Mouse (Mus musculus): ENCODE measurements around the gene Sucla2. TPM values are rescaled to one million over a fixed set of nuclear protein-coding genes. Genes with fewer than 3 reads are reported as not detected.

Sucla2 gene
- polyA plus RNA-seq, 1 experiment, result 91.0 TPM

DNA sequence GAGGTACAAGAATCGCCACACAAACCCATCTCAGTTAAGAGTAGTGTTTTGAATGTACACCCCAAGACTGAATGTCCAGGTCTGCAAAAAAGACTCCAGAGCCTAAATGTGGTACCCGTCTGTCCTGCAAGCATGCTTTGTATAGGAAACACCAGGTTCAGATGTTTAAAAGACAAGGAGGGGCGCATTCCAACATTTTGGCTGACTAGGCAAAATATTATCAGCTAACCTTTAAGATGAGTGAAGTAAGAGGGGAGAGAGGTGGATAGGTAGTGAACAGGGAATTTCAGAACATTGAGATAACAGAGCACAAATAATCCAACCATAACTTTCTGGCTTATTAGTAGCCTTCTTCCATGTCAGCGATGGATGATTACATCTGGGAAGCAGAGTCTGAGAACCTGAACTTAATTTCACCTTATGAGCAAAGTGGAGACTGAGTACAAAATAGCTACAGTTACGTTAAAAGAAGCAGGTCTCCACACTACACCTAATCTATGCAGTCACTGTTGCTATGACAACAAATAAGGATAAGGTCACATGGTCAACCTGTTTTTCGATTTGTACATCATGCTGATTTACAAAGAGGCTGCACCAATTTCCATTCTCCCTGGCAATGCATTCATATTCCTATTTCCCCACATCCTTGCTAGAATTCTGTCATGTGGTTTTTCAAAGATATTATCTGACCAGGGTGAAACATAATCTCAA lies 8.8 kb downstream of the Sucla2 start:
- Histone ChIP-seq H3K4me1 (ENCODE audit: control insufficient read depth, insufficient read depth, low read length) (no peaks in the 10 kb centered on the region), H3K4me3 (ENCODE audit: low read depth, low read length) (no peak overlapping the region), H3K9ac (ENCODE audit: low read depth, poor library complexity, severe bottlenecking) (no peak overlapping the region), H3K36me3 (ENCODE audit: control insufficient read depth, insufficient read depth, low read length, poor library complexity, severe bottlenecking) (no peaks in the 10 kb centered on the region), H3K9me3 (replicated peaks; ENCODE audit: control insufficient read depth, insufficient read depth, low read length, poor library complexity, severe bottlenecking) (no peaks in the 10 kb centered on the region), H3K27me3 (ENCODE audit: control insufficient read depth, insufficient read depth, low read length, poor library complexity, severe bottlenecking) (no peaks in the 10 kb centered on the region; the same call in 1 of the 2 replicates), H3K27ac (ENCODE audit: insufficient read depth, low read length) (no peak overlapping the region)
- TF ChIP-seq CTCF (IDR thresholded peaks at IDR 0.05; ENCODE audit: low read depth, low read length), result no peak
- TF ChIP-seq EP300 (IDR thresholded peaks at IDR 0.05; ENCODE audit: insufficient read depth, low read depth, low read length), result no peak
- no peak for TF ChIP-seq POLR2A (IDR thresholded peaks at IDR 0.05; ENCODE audit: insufficient read depth, low read length)

- Histone ChIP-seq H3K27ac (ENCODE audit: insufficient read depth, low read length) (no peak overlapping the region), H3K9ac (ENCODE audit: low read depth, poor library complexity, severe bottlenecking) (no peak overlapping the region), H3K9me3 (replicated peaks; ENCODE audit: control insufficient read depth, insufficient read depth, low read length, poor library complexity, severe bottlenecking) (no peaks in the 10 kb centered on the region), H3K27me3 (ENCODE audit: control insufficient read depth, insufficient read depth, low read length, poor library complexity, severe bottlenecking) (no peaks in the 10 kb centered on the region; the same call in 1 of the 2 replicates), H3K36me3 (ENCODE audit: control insufficient read depth, insufficient read depth, low read length, poor library complexity, severe bottlenecking) (no peaks in the 10 kb centered on the region), H3K4me1 (ENCODE audit: control insufficient read depth, insufficient read depth, low read length) (no peaks in the 10 kb centered on the region), H3K4me3 (ENCODE audit: low read depth, low read length) (no peak overlapping the region)
- TF ChIP-seq EP300 (IDR thresholded peaks at IDR 0.05; ENCODE audit: insufficient read depth, low read depth, low read length) (no peak), POLR2A (IDR thresholded peaks at IDR 0.05; ENCODE audit: insufficient read depth, low read length) (no peak), CTCF (IDR thresholded peaks at IDR 0.05; ENCODE audit: low read depth, low read length) (no peak)
Measured at GRCm38 (mm10) chr14:73535641-73536040, 10.5 kb downstream of the Sucla2 start.

DNA sequence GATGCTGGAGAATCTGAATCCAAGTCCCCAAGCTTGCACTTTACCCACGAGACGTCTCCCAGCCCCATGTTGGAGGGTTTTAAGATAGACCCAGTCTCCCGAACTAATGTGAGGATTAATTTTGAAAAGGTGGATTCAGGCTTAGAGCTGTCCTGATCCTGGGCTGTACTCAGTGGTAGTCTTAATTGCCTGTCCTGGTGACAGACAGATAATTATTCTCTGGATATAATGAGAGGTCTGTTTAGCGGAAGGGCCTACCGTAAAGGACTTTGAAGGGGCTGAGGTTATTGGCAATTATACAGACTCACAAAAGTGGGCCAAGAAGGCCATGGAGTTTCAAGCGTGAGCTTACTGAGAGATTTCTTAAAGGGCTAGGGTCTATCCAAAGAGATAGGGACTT lies 18.7 kb downstream of the Sucla2 start:
- TF ChIP-seq EP300 (IDR thresholded peaks at IDR 0.05; ENCODE audit: insufficient read depth, low read depth, low read length) (no peak), POLR2A (IDR thresholded peaks at IDR 0.05; ENCODE audit: insufficient read depth, low read length) (no peak), CTCF (IDR thresholded peaks at IDR 0.05; ENCODE audit: low read depth, low read length) (no peak)
- H3K4me1 ChIP-seq (ENCODE audit: control insufficient read depth, insufficient read depth, low read length), result no peaks in the 10 kb centered on the region
- no peaks in the 10 kb centered on the region for H3K27me3 ChIP-seq (ENCODE audit: control insufficient read depth, insufficient read depth, low read length, poor library complexity, severe bottlenecking)
- H3K36me3 ChIP-seq (ENCODE audit: control insufficient read depth, insufficient read depth, low read length, poor library complexity, severe bottlenecking), result no peaks in the 10 kb centered on the region
- H3K4me3 ChIP-seq (ENCODE audit: low read depth, low read length), result no peak overlapping the region
- H3K9me3 ChIP-seq (replicated peaks; ENCODE audit: control insufficient read depth, insufficient read depth, low read length, poor library complexity, severe bottlenecking), result no peaks in the 10 kb centered on the region
- no peak overlapping the region for H3K27ac ChIP-seq (ENCODE audit: insufficient read depth, low read length)
- H3K9ac ChIP-seq (ENCODE audit: low read depth, poor library complexity, severe bottlenecking), result no peak overlapping the region

DNA sequence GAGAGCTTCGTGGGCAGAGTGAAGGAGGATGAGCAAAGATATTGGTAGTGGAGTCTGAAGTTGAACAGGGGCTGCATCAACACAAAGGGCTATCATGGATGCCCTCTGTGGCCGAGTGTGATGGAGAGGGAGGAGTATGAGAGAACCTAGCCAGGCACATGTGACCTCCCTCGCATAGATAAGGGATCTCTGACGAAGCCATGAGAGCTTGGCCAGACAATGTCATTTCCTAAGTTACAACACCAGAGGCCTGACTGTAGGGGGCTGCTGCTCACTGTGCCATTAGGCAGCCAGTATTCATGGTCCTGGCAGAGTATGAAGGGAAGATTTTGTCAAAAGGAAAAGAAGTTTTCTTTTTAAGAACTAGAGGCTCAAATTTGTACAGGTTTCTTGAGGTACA lies 21.9 kb downstream of the Sucla2 start:
- no peak overlapping the region for H3K4me3 ChIP-seq (ENCODE audit: low read depth, low read length)
- no peaks in the 10 kb centered on the region for H3K9me3 ChIP-seq (replicated peaks; ENCODE audit: control insufficient read depth, insufficient read depth, low read length, poor library complexity, severe bottlenecking)
- no peaks in the 10 kb centered on the region for H3K27me3 ChIP-seq (ENCODE audit: control insufficient read depth, insufficient read depth, low read length, poor library complexity, severe bottlenecking)
- TF ChIP-seq CTCF (IDR thresholded peaks at IDR 0.05; ENCODE audit: low read depth, low read length) (no peak), POLR2A (IDR thresholded peaks at IDR 0.05; ENCODE audit: insufficient read depth, low read length) (no peak), EP300 (IDR thresholded peaks at IDR 0.05; ENCODE audit: insufficient read depth, low read depth, low read length) (no peak)
- no peak overlapping the region for H3K27ac ChIP-seq (ENCODE audit: insufficient read depth, low read length)
- H3K4me1 ChIP-seq (ENCODE audit: control insufficient read depth, insufficient read depth, low read length), result peaks cover 2% of the 10 kb centered on the region
- H3K9ac ChIP-seq (ENCODE audit: low read depth, poor library complexity, severe bottlenecking), result no peak overlapping the region
- H3K36me3 ChIP-seq (ENCODE audit: control insufficient read depth, insufficient read depth, low read length, poor library complexity, severe bottlenecking), result no peaks in the 10 kb centered on the region

- Histone ChIP-seq H3K36me3 (ENCODE audit: control insufficient read depth, insufficient read depth, low read length, poor library complexity, severe bottlenecking) (no peaks in the 10 kb centered on the region), H3K4me3 (ENCODE audit: low read depth, low read length) (no peak within 1 kb of the TSS), H3K27me3 (ENCODE audit: control insufficient read depth, insufficient read depth, low read length, poor library complexity, severe bottlenecking) (no peaks in the 10 kb centered on the region), H3K9me3 (replicated peaks; ENCODE audit: control insufficient read depth, insufficient read depth, low read length, poor library complexity, severe bottlenecking) (no peaks in the 10 kb centered on the region), H3K4me1 (ENCODE audit: control insufficient read depth, insufficient read depth, low read length) (peaks cover 2% of the 10 kb centered on the region), H3K27ac (ENCODE audit: insufficient read depth, low read length) (no peak within 1 kb of the TSS), H3K9ac (ENCODE audit: low read depth, poor library complexity, severe bottlenecking) (no peak within 1 kb of the TSS)
- TF ChIP-seq EP300 (IDR thresholded peaks at IDR 0.05; ENCODE audit: insufficient read depth, low read depth, low read length), result no peak
- TF ChIP-seq CTCF (IDR thresholded peaks at IDR 0.05; ENCODE audit: low read depth, low read length), result no peak
- TF ChIP-seq POLR2A (IDR thresholded peaks at IDR 0.05; ENCODE audit: insufficient read depth, low read length), result no peak
Measured at GRCm38 (mm10) chr14:73548051-73548450, 22.9 kb downstream of the Sucla2 start, which contains the start of gene Nudt15. Gene Nudt15, minus strand, starts transcription at chr14:73548242.

DNA sequence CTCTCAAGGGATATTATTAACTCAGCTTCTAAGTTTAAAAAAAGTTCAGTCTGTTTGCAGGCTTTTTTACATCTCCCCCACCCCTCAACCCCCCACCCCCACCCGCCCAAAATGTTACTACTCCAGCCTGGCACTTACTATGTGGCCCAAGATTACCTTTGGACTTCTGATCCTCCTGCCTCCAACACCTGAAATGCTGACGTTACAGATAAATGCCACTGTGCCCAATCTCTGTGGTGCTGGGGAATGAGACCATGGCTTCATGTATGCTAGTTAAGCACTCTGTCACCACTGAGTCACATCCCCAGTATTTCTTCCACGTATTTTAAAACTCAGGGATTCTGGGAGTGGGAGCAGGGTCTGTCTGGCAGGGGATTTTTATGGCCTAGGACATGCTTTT lies 25.2 kb downstream of the Sucla2 start:
- no peak overlapping the region for H3K4me3 ChIP-seq (ENCODE audit: low read depth, low read length)
- TF ChIP-seq EP300 (IDR thresholded peaks at IDR 0.05; ENCODE audit: insufficient read depth, low read depth, low read length) (no peak), POLR2A (IDR thresholded peaks at IDR 0.05; ENCODE audit: insufficient read depth, low read length) (no peak), CTCF (IDR thresholded peaks at IDR 0.05; ENCODE audit: low read depth, low read length) (no peak)

More for the DNA sequence above, 25.2 kb downstream of the Sucla2 start:
- Histone ChIP-seq H3K9me3 (replicated peaks; ENCODE audit: control insufficient read depth, insufficient read depth, low read length, poor library complexity, severe bottlenecking) (no peaks in the 10 kb centered on the region), H3K9ac (ENCODE audit: low read depth, poor library complexity, severe bottlenecking) (no peak overlapping the region), H3K36me3 (ENCODE audit: control insufficient read depth, insufficient read depth, low read length, poor library complexity, severe bottlenecking) (no peaks in the 10 kb centered on the region), H3K27ac (ENCODE audit: insufficient read depth, low read length) (no peak overlapping the region), H3K27me3 (ENCODE audit: control insufficient read depth, insufficient read depth, low read length, poor library complexity, severe bottlenecking) (no peaks in the 10 kb centered on the region), H3K4me1 (ENCODE audit: control insufficient read depth, insufficient read depth, low read length) (peaks cover 2% of the 10 kb centered on the region)
